Mouse (Mus musculus): ENCODE results near the gene Trio. TPM values are rescaled to one million over a fixed set of nuclear protein-coding genes. Genes with fewer than 3 reads are reported as not detected.

Gene Trio
- polyA plus RNA-seq (2012; rRNA removed): 8.3 and 9.9 TPM in 2 replicates

DNA sequence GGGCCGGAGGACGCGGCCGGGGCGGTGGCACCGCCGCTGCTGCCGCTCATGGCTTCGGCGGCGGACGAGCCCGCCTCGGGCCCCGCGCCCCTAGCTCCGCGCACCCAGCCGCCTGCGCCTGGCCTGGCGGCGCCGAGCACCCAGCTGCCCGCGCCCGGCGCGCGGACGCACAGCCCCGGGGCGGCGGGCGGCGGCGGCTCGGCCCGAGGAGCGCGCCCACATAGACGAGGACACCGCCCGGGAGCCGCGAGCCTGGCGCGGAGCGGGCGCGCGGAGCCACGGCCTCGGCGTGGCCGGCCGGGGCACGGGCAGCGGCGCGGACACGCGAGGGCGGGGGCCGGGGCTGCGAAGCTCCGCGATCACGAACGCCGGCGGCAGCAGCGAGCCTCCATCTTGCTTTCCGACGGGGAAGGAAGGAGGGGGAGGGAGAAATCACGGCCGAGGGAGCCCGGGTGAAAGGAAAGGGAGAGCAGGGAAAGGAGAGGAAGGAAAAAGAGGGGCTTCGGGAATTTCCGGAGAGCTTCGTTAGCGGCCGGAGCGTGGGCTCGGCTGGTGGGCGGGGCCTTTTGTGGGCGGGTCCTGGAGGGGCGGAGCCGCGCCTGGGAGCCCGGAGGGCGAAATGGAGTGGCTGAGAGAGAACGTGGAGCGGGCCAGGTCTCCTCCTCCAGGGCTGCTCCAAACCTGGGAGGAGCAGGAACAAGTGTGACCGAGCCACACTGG lies at the start of gene Trio:
TSS of gene Trio (minus strand) at position 402 of the 720 bp plus-strand sequence.

DNA sequence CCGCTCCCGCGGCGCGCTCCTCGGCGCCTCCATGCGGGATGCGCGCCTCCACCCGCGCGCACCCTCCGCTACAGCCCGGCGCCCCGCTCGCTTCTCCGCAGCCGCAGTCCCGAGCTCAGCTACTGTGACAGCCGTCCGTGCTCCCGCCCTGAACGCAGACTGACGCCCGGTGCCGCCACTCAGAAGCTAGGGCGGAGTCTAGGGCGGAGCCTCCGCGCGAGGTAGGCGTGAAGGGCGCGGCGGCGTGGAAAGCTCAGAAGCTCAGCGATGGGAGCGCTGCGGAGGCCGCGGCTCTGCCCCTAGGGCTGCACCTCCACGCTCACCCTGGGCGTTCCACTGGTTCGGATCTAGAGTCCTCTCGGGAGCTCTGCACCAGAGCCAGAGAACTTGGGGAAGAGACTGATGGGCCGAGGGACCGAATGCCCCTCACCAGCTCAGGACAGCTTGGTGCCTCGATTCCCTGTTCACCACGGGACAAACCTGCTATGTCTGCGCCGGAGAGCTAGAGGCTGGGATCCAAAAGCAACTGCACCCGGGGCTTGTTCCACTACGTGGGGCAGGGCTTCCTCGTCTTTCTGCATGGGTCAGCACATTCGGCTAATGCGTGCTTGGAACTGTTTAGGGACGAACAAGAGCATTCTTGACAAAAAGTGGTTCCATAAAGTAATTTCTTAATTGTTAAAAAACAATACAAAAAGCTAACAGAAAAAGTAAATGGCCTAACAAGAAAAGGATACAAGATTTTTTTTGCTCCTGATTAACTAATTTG lies 344.0 kb downstream of the Trio start, which contains the start of gene Otulinl:
TSS of gene Otulinl (minus strand) at position 161 of the 769 bp plus-strand sequence.

Other genes starting within 250 kb of the Trio start
- under 0.01 TPM in 1 of 2 replicates, not detected in the other for gene Dnah5, start 177.9 kb upstream of the Trio start, polyA plus RNA-seq (2012; rRNA removed)